Mouse (Mus musculus) B cell, adult (primary cell): Measurements from ENCODE around the gene Met. TPM values are rescaled to one million over a fixed set of nuclear protein-coding genes. Genes with fewer than 3 reads are reported as not detected.

Experiments used
- total RNA-seq: library from RNA; stranded (reverse); gene quantifications from 4 replicates; pipeline ENCODE4 v1.2.4, GENCODE M21; 2023; ENCODE audit not compliant: inconsistent age

The Met gene
- 0.13 to 0.19 TPM in 2 of 4 replicates, not detected in the others for total RNA-seq

GRCm38 (mm10) chr6:17463434-17464280 is at the start of gene Met:
Met (plus strand) TSS chr6:17463800.

Other genes starting within 250 kb of the Met start
- gene Cav2, start 182.6 kb upstream of the Met start, total RNA-seq: 0.99 to 2.5 TPM (median 1.9 TPM) in 4 replicates
- 1.4 to 1.9 TPM (median 1.5 TPM) in 3 of 4 replicates, not detected in the other for gene Cav1, start 157.5 kb upstream of the Met start, total RNA-seq
- gene Capza2, start 172.4 kb downstream of the Met start, total RNA-seq: 173 to 188 TPM (median 183 TPM) in 4 replicates
- gene St7, start 229.1 kb downstream of the Met start, total RNA-seq: 7.3 to 11.5 TPM (median 8.0 TPM) in 4 replicates